Mouse (Mus musculus) forebrain, embryonic 10.5 days (tissue): Measurements from ENCODE around the gene Ankrd45. TPM values are rescaled to one million over a fixed set of nuclear protein-coding genes. Genes with fewer than 3 reads are reported as not detected.

Source experiments
- DNase-seq: peaks from one replicate; pipeline ENCODE4 v3.0.0-alpha.2; 2017; ENCODE audit warnings: low spot score; ENCODE audit errors: extremely low spot score
- H3K27ac ChIP-seq: fragments of 300-500 bp; sonication (generic); 2 replicates; pipeline ENCODE4 v1.5.1; 2016; ENCODE audit warnings: mild to moderate bottlenecking
- H3K27me3 ChIP-seq: fragments of 300-500 bp; sonication (generic); 2 replicates; pipeline ENCODE4 v1.6.1; 2016; ENCODE audit warnings: mild to moderate bottlenecking; ENCODE audit not compliant: poor library complexity, severe bottlenecking
- H3K36me3 ChIP-seq: fragments of 300-500 bp; sonication (generic); replicated peaks from 2 replicates; pipeline ENCODE4 v1.6.1; 2016; ENCODE audit warnings: mild to moderate bottlenecking, moderate library complexity
- H3K4me1 ChIP-seq: fragments of 300-500 bp; sonication (generic); 2 replicates; pipeline ENCODE4 v1.6.1; 2016
- H3K4me3 ChIP-seq: fragments of 300-500 bp; sonication (generic); 2 replicates; pipeline ENCODE4 v1.5.1; 2016; ENCODE audit warnings: mild to moderate bottlenecking, moderate library complexity
- H3K9me3 ChIP-seq: fragments of 300-500 bp; sonication (generic); 2 replicates; pipeline ENCODE4 v1.6.1; 2016; ENCODE audit warnings: mild to moderate bottlenecking, moderate library complexity
- WGBS: fragments of 180-500 bp; shearing (Covaris S2); methylation state at CpG from one replicate; pipeline ENCODE4 v1.1.7; 2016; 5-methylcytosine and 5-hydroxymethylcytosine counted together
- polyA plus RNA-seq: library from polyadenylated mRNA; unstranded; fragments of >200 nt; fragmentation: Nextera tagmentation; extraction: Ambion mirVana; gene quantifications from 2 replicates; pipeline ENCODE4 v1.2.1, GENCODE M21; 2016

Gene Ankrd45
- polyA plus RNA-seq, 1 experiment from 2014 or later = 8.9 TPM

GRCm38 (mm10) chr1:161199856-161200255 is 57.4 kb downstream of the Ankrd45 start:
- DNase-seq = no peak
- Histone ChIP-seq H3K4me3 (no peak overlapping the region), H3K9me3 (no peaks in the 10 kb centered on the region), H3K4me1 (peaks cover 5% of the 10 kb centered on the region), H3K27me3 (no peaks in the 10 kb centered on the region), H3K36me3 (no peaks in the 10 kb centered on the region), H3K27ac (no peak overlapping the region)
- WGBS = 80% methylated on average over 5 of the region's 5 CpGs

DNA sequence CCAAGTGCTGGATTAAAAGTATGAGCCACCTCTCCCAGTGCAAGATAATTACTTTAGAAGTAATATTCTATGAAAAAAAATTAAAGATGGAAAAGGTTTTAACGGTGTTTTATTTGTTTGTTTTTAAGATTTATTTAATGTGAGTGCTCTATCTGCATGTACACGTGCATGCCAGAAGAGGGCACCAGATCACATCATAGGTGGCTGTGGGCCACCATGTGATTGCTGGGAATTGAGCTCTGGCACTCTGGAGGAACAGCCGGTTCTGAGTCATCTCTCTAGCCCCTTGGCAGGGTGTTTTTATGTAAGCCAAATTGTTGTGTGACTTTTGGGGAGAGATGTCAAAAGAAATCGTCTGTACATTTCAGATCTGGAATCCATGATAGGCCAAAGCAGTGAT is 72.0 kb downstream of the Ankrd45 start:
- no peaks in the 10 kb centered on the region for H3K4me1 ChIP-seq
- DNase-seq = no peak
- H3K27me3 ChIP-seq = no peaks in the 10 kb centered on the region
- no peaks in the 10 kb centered on the region for H3K36me3 ChIP-seq
- WGBS = 41% methylated on average over 4 of the region's 4 CpGs
- no peak overlapping the region for H3K27ac ChIP-seq
- no peaks in the 10 kb centered on the region for H3K9me3 ChIP-seq
- H3K4me3 ChIP-seq = no peak overlapping the region

GRCm38 (mm10) chr1:161219816-161220215 is 77.3 kb downstream of the Ankrd45 start:
- WGBS = 72% methylated on average over 3 of the region's 3 CpGs
- H3K36me3 ChIP-seq = no peaks in the 10 kb centered on the region
- H3K27ac ChIP-seq = no peak overlapping the region
- peaks cover 12% of the 10 kb centered on the region for H3K4me1 ChIP-seq
- no peaks in the 10 kb centered on the region for H3K9me3 ChIP-seq
- DNase-seq = no peak
- H3K27me3 ChIP-seq = no peaks in the 10 kb centered on the region
- no peak overlapping the region for H3K4me3 ChIP-seq

Other genes with a start within 250 kb of the Ankrd45 start
- gene Rc3h1, start 236.3 kb upstream of the Ankrd45 start, polyA plus RNA-seq = 7.1 and 7.6 TPM in 2 replicates
- gene Serpinc1, start 164.1 kb upstream of the Ankrd45 start, polyA plus RNA-seq = 2.2 and 2.4 TPM in 2 replicates
- 6.6 and 7.2 TPM in 2 replicates for gene Zbtb37, start 107.8 kb upstream of the Ankrd45 start, polyA plus RNA-seq
- 79.4 and 79.9 TPM in 2 replicates for gene Dars2, start 72.0 kb upstream of the Ankrd45 start, polyA plus RNA-seq
- gene Cenpl, start 72.0 kb upstream of the Ankrd45 start, polyA plus RNA-seq = 45.1 TPM in 2 replicates
- 14.0 and 15.3 TPM in 2 replicates for gene Klhl20, start 11.2 kb upstream of the Ankrd45 start, polyA plus RNA-seq
- 0.16 and 0.47 TPM in 2 replicates for gene Tex50, start 16.6 kb downstream of the Ankrd45 start, polyA plus RNA-seq
- gene Prdx6, start 108.5 kb downstream of the Ankrd45 start, polyA plus RNA-seq = 663 and 680 TPM in 2 replicates